Mouse (Mus musculus): ENCODE data around the gene Znrf1. TPM values are rescaled to one million over a fixed set of nuclear protein-coding genes. Genes with fewer than 3 reads are reported as not detected.
"Not testable (repeated sequence)": the region's sequence is repeated elsewhere in the genome, so short reads cannot be mapped to it uniquely, and the experiment has no call there.

Znrf1 gene
- polyA plus RNA-seq, 1 experiment from 2014 or later: 51.5 TPM

DNA sequence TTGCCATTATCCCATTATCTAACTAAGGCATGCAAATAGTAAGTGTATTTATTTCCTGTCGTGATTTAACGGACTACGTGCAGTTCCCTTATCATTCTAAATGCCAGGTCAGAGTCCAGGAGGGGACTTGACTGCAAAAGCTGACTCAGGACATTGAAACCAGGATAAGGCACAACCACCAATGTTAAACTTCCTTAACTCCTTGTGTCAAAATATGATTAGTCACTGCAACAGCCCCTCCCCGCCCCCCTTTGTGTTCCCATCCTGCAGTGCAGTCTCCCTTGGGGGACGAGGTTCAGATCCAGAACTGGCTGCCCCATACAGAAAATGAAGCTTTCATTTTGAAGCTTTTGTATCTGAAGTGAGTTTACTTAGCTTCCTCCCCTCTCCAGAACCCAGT lies 106.6 kb downstream of the Znrf1 start:
- peak overlapping the region; percentile 96 for H3K27ac ChIP-seq
- no peaks in the 10 kb centered on the region for H3K9me3 ChIP-seq
- H3K4me1 ChIP-seq: peaks cover 10% of the 10 kb centered on the region
- no peak for ATAC-seq (ENCODE audit: insufficient number of reproducible peaks, insufficient read depth, low FRiP score, low TSS enrichment, low read depth)
- no peaks in the 10 kb centered on the region for H3K27me3 ChIP-seq
- H3K36me3 ChIP-seq: no peaks in the 10 kb centered on the region
- WGBS: 62% methylated on average over 5 of the region's 5 CpGs
- H3K9ac ChIP-seq: peak overlapping the region; percentile 90
- H3K4me3 ChIP-seq: peak overlapping the region; percentile 82
- peak overlapping the region; percentile 67 for H3K4me2 ChIP-seq

DNA sequence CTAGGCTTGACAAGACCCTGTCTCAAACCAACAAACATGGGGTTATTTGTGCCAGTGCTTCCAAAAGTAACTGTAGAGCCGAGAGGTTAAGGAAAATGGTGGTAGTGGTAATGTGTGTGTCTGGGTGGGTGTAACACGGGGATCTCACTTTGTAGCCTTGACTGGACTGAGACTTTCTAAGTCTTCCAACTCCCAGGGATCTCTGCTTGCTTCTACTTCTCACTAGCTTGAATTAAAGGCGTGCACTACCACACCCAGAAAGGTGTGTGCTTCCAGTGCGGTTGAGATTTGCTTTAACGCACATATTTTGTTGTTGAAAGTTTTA lies 107.0 kb downstream of the Znrf1 start:
- Histone ChIP-seq H3K4me3 (peak overlapping the region; percentile 82), H3K9me3 (no peaks in the 10 kb centered on the region), H3K9ac (peak overlapping the region; percentile 90), H3K4me2 (peak overlapping the region; percentile 67), H3K27me3 (no peaks in the 10 kb centered on the region), H3K36me3 (no peaks in the 10 kb centered on the region), H3K27ac (peak overlapping the region; percentile 96), H3K4me1 (peaks cover 12% of the 10 kb centered on the region)
- no peak for ATAC-seq (ENCODE audit: insufficient number of reproducible peaks, insufficient read depth, low FRiP score, low TSS enrichment, low read depth)
- WGBS: 6% methylated on average over 5 of the region's 5 CpGs

DNA sequence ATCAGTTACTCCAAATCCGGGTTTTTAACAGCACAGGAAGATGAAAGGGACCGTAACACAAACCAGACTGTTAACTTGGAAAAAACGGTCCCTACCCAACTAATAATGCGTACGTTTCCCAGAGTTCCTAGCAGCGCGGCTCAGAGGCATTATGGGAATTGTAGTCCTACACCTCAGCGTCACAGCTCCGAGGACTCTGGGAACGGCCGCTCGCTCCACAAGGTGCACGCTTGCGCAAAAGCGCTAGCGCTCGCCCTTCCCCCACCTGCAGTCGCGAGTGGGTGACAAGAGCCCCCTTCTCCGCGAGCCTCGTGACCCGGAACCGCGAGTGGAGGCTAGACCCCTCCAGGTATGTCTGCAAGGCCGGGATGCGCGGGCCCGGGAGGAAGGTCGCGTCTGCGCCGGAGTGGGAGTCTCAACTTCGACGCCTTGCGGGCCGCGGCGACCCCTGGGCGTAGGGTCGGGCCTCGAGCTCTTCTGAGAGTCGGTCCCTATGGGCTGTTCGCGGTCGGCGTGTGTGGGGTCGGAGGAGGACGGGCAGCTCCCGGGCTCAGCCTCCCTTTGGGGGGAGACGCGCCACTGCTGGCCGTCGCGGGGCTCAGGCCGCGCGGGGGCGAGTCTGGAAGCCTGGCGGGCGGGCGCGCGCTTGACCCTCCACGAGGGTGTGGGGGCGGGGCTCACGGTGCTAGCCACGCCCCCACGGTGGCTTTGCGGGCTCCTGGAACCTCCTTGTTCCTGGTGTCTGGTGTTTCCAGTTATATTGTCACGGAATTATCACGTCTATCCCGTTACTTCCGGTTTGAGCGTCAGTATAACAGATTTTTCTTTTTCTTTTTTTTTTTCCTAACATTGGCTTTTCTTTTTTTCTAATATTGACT lies 107.6 kb downstream of the Znrf1 start, which contains the start of gene Zfp1:
Zfp1 (plus strand) TSS at position 138 of the 878 bp plus-strand sequence.
- no peaks in the 10 kb centered on the region for H3K27me3 ChIP-seq
- ATAC-seq (ENCODE audit: insufficient number of reproducible peaks, insufficient read depth, low FRiP score, low TSS enrichment, low read depth): peak; percentile 97

DNA sequence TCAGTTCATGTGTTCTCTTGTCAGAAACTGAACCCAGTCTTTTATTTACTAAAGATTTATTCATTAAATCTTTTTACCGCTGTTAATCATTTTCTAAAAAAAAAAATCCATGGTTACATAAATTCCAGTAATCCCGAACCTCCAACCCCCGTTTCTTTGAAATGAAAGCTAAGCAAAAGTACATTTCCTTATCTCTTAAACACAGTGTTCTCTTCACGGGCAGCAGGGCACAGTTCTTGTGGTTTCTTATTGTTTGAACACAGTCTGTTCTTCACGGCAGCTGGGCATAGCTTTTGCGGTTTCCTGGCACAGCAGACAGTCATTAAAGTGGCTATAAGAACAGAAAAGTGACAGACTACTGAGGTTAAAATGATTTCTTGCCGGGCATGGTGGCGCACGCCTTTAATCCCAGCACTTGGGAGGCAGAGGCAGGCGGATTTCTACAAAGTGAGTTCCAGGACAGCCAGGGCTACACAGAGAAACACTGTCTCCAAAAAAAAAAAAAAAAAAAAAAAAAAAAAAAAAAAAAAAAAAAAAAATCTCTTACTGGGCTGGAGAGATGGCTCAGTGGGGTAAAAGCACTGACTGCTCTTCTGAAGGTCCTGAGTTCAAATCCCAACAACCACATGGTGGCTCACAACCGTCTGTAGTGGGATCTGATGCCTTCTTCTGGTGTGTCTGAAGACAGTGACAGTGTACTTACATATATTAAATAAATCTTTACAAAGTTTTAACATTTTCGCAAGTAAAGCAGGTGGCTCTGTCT lies 108.6 kb downstream of the Znrf1 start:
- not testable (repeated sequence) for H3K9me3 ChIP-seq; ATAC-seq (ENCODE audit: insufficient number of reproducible peaks, insufficient read depth, low FRiP score, low TSS enrichment, low read depth); H3K27me3 ChIP-seq; H3K36me3 ChIP-seq
- Histone ChIP-seq H3K4me3 (peak overlapping the region; percentile 82), H3K4me1 (peaks cover 24% of the 10 kb centered on the region), H3K27ac (peak overlapping the region; percentile 96; the same call in 1 of the 2 replicates), H3K9ac (peak overlapping the region; percentile 90; the same call in 1 of the 2 replicates), H3K4me2 (peak overlapping the region; percentile 67)
- 64% methylated on average over 12 of the region's 12 CpGs for WGBS

More for the DNA sequence above, 107.6 kb downstream of the Znrf1 start, which contains the start of gene Zfp1:
- Histone ChIP-seq H3K4me2 (peak within 1 kb of the TSS; percentile 67), H3K9me3 (no peaks in the 10 kb centered on the region), H3K4me3 (peak within 1 kb of the TSS; percentile 82), H3K9ac (peak within 1 kb of the TSS; percentile 90), H3K27ac (peak within 1 kb of the TSS; percentile 96), H3K4me1 (peaks cover 18% of the 10 kb centered on the region), H3K36me3 (no peaks in the 10 kb centered on the region)
- WGBS: under 1% methylated on average over 71 of the region's 75 CpGs

DNA sequence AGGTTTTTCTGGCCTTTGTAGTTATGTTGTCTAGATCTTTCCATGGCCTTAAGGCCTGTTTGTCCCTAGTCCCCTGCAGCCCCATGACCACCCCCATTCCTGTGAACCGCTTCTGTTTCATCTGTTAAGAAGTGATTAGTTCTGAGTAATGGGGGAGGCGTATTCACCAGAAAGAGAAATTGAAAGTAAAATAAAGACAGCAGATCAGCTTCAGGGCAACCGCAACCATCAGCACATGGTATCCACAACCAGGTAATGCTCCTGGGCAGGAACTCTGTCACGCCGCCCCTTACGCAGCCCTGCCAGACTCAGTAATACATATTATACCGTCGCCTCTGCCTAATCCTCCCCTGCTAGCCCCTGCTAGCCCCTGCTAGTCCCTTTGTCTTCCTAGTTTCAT lies 109.8 kb downstream of the Znrf1 start:
- Histone ChIP-seq H3K9ac (no peak overlapping the region), H3K4me2 (no peak overlapping the region), H3K36me3 (no peaks in the 10 kb centered on the region), H3K4me3 (no peak overlapping the region), H3K4me1 (peaks cover 24% of the 10 kb centered on the region), H3K9me3 (no peaks in the 10 kb centered on the region), H3K27ac (no peak overlapping the region), H3K27me3 (no peaks in the 10 kb centered on the region)
- 97% methylated on average over 8 of the region's 8 CpGs for WGBS
- ATAC-seq (ENCODE audit: insufficient number of reproducible peaks, insufficient read depth, low FRiP score, low TSS enrichment, low read depth): no peak

DNA sequence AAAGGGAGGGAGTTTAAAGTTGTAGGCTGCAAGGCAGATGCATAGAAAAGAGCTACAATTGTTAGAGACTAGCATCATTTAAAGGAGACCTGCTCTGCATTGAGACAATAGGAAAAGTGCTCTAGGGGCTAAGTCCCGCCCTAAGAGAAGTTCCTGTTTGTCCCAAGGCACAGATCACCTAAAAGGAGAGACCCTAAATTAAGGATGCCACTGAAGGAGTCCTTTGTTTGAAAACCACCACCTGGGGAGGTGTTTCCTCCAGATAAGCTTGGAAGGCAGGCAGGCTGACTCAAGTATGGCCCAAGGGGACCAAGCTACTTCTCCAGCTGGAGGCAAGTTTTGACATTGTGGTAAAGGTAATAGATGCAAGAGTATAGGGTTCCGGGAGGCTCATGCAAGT lies 112.9 kb downstream of the Znrf1 start:
- Histone ChIP-seq H3K27me3 (no peaks in the 10 kb centered on the region), H3K4me1 (peaks cover 16% of the 10 kb centered on the region), H3K9me3 (no peaks in the 10 kb centered on the region), H3K9ac (no peak overlapping the region), H3K4me3 (no peak overlapping the region), H3K36me3 (0 out of 2 replicates have a peak, but pooled peaks cover 6% of the 10 kb centered on the region), H3K4me2 (no peak overlapping the region), H3K27ac (0 out of 2 replicates have a peak overlapping the region, but pooled peaks have one; percentile 13)
- WGBS: 39% methylated on average over 2 of the region's 2 CpGs
- ATAC-seq (ENCODE audit: insufficient number of reproducible peaks, insufficient read depth, low FRiP score, low TSS enrichment, low read depth): no peak

DNA sequence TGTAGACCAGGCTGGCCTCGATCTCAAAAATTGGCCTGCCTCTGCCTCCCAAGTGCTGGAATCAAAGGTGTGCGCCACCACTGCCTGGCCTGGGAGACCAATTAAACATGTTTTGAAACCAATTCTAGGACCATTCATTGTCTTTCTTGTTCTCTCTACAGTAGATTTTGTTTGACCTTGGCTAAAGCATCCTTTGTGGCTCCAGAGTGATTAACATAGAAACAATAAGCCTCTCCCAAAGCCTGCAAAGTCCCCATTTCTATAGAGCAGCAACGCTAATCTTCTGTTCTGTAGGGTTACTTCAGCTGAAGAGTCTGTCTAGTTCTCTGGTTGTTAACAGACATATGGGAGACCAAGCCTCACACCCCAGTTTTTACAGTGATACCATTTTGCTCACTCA lies 114.8 kb downstream of the Znrf1 start:
- Histone ChIP-seq H3K4me1 (peaks cover 14% of the 10 kb centered on the region), H3K9ac (no peak overlapping the region), H3K27ac (no peak overlapping the region), H3K27me3 (no peaks in the 10 kb centered on the region), H3K9me3 (no peaks in the 10 kb centered on the region), H3K4me2 (no peak overlapping the region), H3K36me3 (peaks cover 10% of the 10 kb centered on the region; the same call in 1 of the 2 replicates), H3K4me3 (no peak overlapping the region)
- WGBS: 91% methylated on average over 3 of the region's 3 CpGs
- ATAC-seq (ENCODE audit: insufficient number of reproducible peaks, insufficient read depth, low FRiP score, low TSS enrichment, low read depth): no peak

DNA sequence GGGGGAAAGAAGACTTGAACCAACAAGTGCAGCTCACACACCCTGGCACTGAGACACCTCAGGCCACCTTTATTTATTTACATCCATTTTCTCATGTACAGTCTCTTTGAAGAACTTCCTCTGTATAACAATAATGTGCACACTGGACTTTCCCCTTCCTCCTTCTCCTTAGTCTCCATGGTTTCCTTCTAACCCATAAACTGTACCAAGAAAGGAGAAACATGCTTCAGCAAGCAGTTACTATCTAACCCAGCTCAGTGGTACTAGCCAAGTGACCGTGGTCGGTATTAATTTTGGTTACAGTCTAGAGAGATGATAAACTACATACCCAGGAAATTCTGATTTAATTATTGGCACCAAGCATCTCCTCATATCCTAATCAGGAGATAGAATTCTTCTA lies 117.6 kb downstream of the Znrf1 start:
- peaks cover 6% of the 10 kb centered on the region for H3K4me1 ChIP-seq
- no peak overlapping the region for H3K9ac ChIP-seq
- 96% methylated on average over 2 of the region's 2 CpGs for whole genome bisulfite sequencing
- H3K27me3 ChIP-seq: no peaks in the 10 kb centered on the region
- H3K36me3 ChIP-seq: peaks cover 10% of the 10 kb centered on the region; the same call in 1 of the 2 replicates
- H3K4me2 ChIP-seq: no peak overlapping the region
- ATAC-seq (ENCODE audit: insufficient number of reproducible peaks, insufficient read depth, low FRiP score, low TSS enrichment, low read depth): no peak
- no peak overlapping the region for H3K27ac ChIP-seq
- no peaks in the 10 kb centered on the region for H3K9me3 ChIP-seq
- H3K4me3 ChIP-seq: no peak overlapping the region

DNA sequence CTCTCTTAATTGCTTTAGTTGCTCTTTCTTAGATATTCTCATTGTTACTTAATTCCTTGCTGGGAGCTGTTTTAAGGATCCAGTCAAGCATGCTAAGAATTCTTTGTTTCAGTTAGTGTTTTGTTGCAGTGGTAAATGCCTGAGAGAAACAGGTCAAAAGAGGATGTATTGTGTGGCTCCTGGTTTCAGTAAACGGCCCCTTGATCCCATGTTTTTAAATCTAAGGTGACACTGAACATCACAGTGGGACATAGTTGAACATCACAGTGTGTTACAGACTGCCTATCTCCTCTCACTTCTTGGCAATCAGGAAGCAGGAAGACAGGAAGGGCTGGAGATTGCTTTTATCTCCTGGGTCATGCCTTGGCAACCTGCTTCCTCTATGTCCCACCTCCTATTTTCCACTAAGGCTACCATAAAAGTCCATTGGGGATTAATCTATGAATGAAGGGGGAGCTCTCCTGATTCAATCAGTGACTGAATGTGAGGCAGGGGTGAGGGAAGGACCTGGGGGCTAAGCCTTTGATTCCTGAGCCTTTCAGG lies 121.5 kb downstream of the Znrf1 start:
- Histone ChIP-seq H3K27me3 (no peaks in the 10 kb centered on the region), H3K4me3 (no peak overlapping the region), H3K27ac (no peak overlapping the region), H3K9ac (no peak overlapping the region), H3K9me3 (no peaks in the 10 kb centered on the region), H3K36me3 (peaks cover 31% of the 10 kb centered on the region), H3K4me1 (no peaks in the 10 kb centered on the region), H3K4me2 (no peak overlapping the region)
- 37% methylated on average over 1 of the region's 1 CpGs for WGBS
- ATAC-seq (ENCODE audit: insufficient number of reproducible peaks, insufficient read depth, low FRiP score, low TSS enrichment, low read depth): no peak

DNA sequence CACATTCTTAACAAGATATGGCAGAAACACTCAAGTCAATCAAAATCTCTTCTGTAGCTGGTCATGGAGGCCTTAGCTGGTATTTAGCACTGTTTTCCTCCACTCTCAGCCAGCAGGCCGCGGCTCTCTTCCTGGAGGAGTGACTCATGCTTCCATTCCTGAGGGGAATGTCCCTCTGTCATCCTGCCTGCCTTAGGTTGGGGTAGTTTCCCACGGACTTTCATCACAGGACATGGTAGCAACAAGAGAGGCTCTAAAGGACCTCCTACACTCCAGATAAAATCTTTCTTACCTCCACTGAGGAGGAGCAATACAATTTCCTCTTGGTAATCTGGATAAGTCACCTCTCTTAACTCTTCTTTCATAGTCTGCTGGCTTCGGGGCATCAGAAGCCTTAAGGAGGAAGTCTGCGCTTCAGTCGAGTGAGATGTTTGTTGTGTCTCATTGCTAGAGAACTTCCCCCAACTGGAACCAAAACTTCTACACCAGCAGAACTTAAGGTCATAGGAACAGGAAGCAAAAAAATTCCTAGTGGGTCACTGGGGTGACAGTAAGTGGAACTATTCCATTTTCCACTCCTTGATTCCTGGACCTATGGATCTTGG lies 123.0 kb downstream of the Znrf1 start:
- ATAC-seq (ENCODE audit: insufficient number of reproducible peaks, insufficient read depth, low FRiP score, low TSS enrichment, low read depth): no peak
- Histone ChIP-seq H3K4me1 (no peaks in the 10 kb centered on the region), H3K9ac (no peak overlapping the region), H3K36me3 (peaks cover 24% of the 10 kb centered on the region), H3K27ac (no peak overlapping the region), H3K4me2 (no peak overlapping the region), H3K4me3 (no peak overlapping the region), H3K9me3 (no peaks in the 10 kb centered on the region), H3K27me3 (no peaks in the 10 kb centered on the region)
- 87% methylated on average over 6 of the region's 6 CpGs for WGBS

DNA sequence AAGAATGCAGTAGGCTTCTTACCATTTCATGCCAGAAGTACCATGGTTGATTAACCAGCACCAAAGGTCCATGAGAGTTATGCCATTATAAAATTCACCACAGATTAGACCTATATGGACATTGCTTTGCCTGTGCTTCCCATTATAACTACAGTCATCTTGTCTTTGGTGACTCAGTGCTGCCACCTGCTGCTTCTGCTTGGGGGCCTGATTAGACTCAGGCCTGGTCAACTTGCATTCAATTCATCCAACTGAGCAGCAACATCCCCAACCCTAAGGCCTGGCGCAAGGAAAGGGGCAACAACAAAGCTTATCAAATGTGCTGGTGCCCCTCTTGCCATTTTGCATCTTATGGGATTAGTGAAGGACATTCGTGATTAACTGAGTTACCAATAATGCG lies 126.6 kb downstream of the Znrf1 start:
- Histone ChIP-seq H3K36me3 (peaks cover 39% of the 10 kb centered on the region), H3K27ac (no peak overlapping the region), H3K9me3 (no peaks in the 10 kb centered on the region), H3K4me2 (no peak overlapping the region), H3K4me1 (no peaks in the 10 kb centered on the region), H3K9ac (no peak overlapping the region), H3K27me3 (no peaks in the 10 kb centered on the region), H3K4me3 (no peak overlapping the region)
- no peak for ATAC-seq (ENCODE audit: insufficient number of reproducible peaks, insufficient read depth, low FRiP score, low TSS enrichment, low read depth)
- WGBS: 87% methylated on average over 3 of the region's 3 CpGs

All from embryonic facial prominence, embryonic 13.5 days (tissue).